8 mouse cellular contexts compared by ENCODE assay signal in the genomic region with DNA sequence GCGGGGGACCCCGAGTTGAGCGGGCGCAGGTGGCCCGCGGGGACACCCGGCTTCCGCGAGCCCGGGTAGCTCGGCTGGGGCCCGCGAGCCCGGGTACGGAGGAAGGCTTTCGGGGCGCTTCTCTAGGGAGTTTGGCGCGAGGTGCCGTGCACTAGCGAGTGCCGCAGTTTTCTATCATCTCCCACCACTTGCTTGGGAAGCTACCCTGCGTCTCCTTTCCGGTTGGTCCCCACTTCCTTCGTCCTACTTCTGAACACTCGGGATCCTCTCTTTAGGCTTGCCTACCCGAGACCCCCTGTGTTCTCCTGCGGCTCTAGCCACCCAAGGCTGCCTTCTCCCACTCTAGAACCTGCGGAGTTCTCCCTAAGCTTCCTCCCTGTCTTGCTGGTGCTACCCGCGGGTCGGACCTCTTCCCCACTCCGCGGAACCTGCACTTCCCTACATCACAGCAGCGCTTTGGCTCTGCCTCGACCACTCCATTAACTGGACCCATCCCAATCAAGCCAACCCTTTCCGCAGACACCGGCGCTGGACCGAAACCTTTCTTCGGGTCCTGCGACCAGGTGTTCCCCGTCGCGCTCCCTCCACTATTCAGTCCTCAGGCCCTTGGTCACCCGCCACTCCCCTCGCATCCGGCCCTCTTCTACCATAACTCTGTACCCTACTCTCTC.
DNase-seq lines count a peak whose midpoint lies in the region; ATAC-seq and TF ChIP-seq lines count a peak whose summit lies in the region.

No protein-coding gene starts in this region.

- H3K4me3 ChIP-seq in heart, postnatal 0 days (ENCODE audit: low read depth, low read length) = peak overlapping the region; percentile 62
- H3K4me3 ChIP-seq in midbrain, postnatal 0 days (ENCODE audit: low read depth, low read length) = peak overlapping the region; percentile 85

- no peak for TF ChIP-seq CTCF in heart, postnatal 0 days (IDR thresholded peaks at IDR 0.05; ENCODE audit: low read depth)
- TF ChIP-seq CTCF in midbrain, postnatal 0 days (IDR thresholded peaks at IDR 0.05) = no peak

- H3K4me1 ChIP-seq in heart, postnatal 0 days (ENCODE audit: control insufficient read depth, insufficient read depth) = peaks cover 8% of the 10 kb centered on the region; the same call in 1 of the 2 replicates
- H3K4me1 ChIP-seq in midbrain, postnatal 0 days (ENCODE audit: insufficient read depth, low read length) = no peaks in the 10 kb centered on the region; the same call in 1 of the 2 replicates

- ATAC-seq in heart, postnatal 0 days (ENCODE audit: insufficient read depth, low read depth) = peak; percentile 33; the same call in 1 of the 2 replicates
- ATAC-seq in midbrain, postnatal 0 days (ENCODE audit: low FRiP score) = peak; percentile 52

- 1% methylated on average over 45 of the region's 48 CpGs for WGBS in heart, postnatal 0 days
- WGBS in midbrain, postnatal 0 days = 1% methylated on average over 45 of the region's 48 CpGs

- H3K27ac ChIP-seq in heart, postnatal 0 days (ENCODE audit: low read depth) = no peak overlapping the region
- H3K27ac ChIP-seq in midbrain, postnatal 0 days (ENCODE audit: low read depth, low read length) = peak overlapping the region; percentile 87

- H3K9ac ChIP-seq in heart, postnatal 0 days (replicated peaks; ENCODE audit: low read depth, low read length) = no peak overlapping the region
- peak overlapping the region; percentile 76 for H3K9ac ChIP-seq in midbrain, postnatal 0 days (replicated peaks; ENCODE audit: low read length, poor library complexity, severe bottlenecking)

- H3K27me3 ChIP-seq in heart, postnatal 0 days (ENCODE audit: control insufficient read depth, insufficient read depth, low read length) = peaks cover 70% of the 10 kb centered on the region
- no peaks in the 10 kb centered on the region for H3K27me3 ChIP-seq in midbrain, postnatal 0 days (ENCODE audit: insufficient read depth, low read length)

- no peaks in the 10 kb centered on the region for H3K36me3 ChIP-seq in heart, postnatal 0 days (replicated peaks; ENCODE audit: control insufficient read depth, insufficient read depth, low read length)
- H3K36me3 ChIP-seq in midbrain, postnatal 0 days (ENCODE audit: insufficient read depth, low read length) = no peaks in the 10 kb centered on the region

- peak; percentile 33 for DNase-seq in urinary bladder, postnatal 14 days (ENCODE audit: low spot score)
- DNase-seq in urinary bladder, adult 18-20 months (ENCODE audit: low spot score in 2 of 2) = no peak
- peak; percentile 47 for DNase-seq in embryo, embryonic 11 days
- no peak for DNase-seq in heart, postnatal 0 days (ENCODE audit: low spot score)
- DNase-seq in layer of hippocampus, postnatal 36 days = peak; percentile 51 to 54
- DNase-seq in midbrain, postnatal 0 days (ENCODE audit: low spot score) = peak; percentile 39
- DNase-seq in c-Kit-positive CD71-positive TER-119-positive erythroid progenitor cells, embryonic 14.5 days (ENCODE audit: low spot score) = no peak
- DNase-seq in thymus, postnatal 4 days = no peak

- H3K4me2 ChIP-seq in heart, postnatal 0 days (ENCODE audit: low read depth, low read length) = peak overlapping the region; percentile 97
- H3K4me2 ChIP-seq in midbrain, postnatal 0 days (ENCODE audit: low read depth, low read length, poor library complexity, severe bottlenecking) = peak overlapping the region; percentile 91

- no peaks in the 10 kb centered on the region for H3K9me3 ChIP-seq in heart, postnatal 0 days (replicated peaks; ENCODE audit: control insufficient read depth, low read length)
- H3K9me3 ChIP-seq in midbrain, postnatal 0 days (ENCODE audit: low read length) = no peaks in the 10 kb centered on the region

- no peak for TF ChIP-seq EP300 in heart, postnatal 0 days (IDR thresholded peaks at IDR 0.05; ENCODE audit: low read depth)

Comparison
In these comparisons a context has a peak if more than half of its experiments do, and no peak if none do; other contexts are left out.
1. DNase-seq: peak in urinary bladder, postnatal 14 days (single experiment), embryo, embryonic 11 days (single experiment), layer of hippocampus, postnatal 36 days (2 of 2) and midbrain, postnatal 0 days (single experiment); none in urinary bladder, adult 18-20 months (0 of 2), heart, postnatal 0 days (single experiment), c-Kit-positive CD71-positive TER-119-positive erythroid progenitor cells, embryonic 14.5 days (single experiment) and thymus, postnatal 4 days (single experiment).